Mouse (Mus musculus): ENCODE results near the gene Gm9821. TPM values are rescaled to one million over a fixed set of nuclear protein-coding genes. Genes with fewer than 3 reads are reported as not detected.

Gm9821 gene
- total RNA-seq, 2 experiments from 2014 or later: not detected

GRCm38 (mm10) chr2:91949411-91950274, 4.1 kb downstream of the Gm9821 start:
- no peak for DNase-seq

GRCm38 (mm10) chr2:91950275-91951085, 5.0 kb downstream of the Gm9821 start:
- DNase-seq: peak in 1 of 2 experiments; percentile 54

GRCm38 (mm10) chr2:91953825-91954224, 8.3 kb downstream of the Gm9821 start:
- no peak for DNase-seq

GRCm38 (mm10) chr2:91955121-91955591, 9.7 kb downstream of the Gm9821 start:
- no peak for DNase-seq

GRCm38 (mm10) chr2:91955875-91956274, 10.4 kb downstream of the Gm9821 start:
- DNase-seq: no peak

- DNase-seq: peak; percentile 82 to 88
These were observed 11.6 kb downstream of the Gm9821 start for GRCm38 (mm10) chr2:91957096-91957495.

- no peak for DNase-seq
These were observed 12.5 kb downstream of the Gm9821 start for GRCm38 (mm10) chr2:91958049-91958448.

GRCm38 (mm10) chr2:91958701-91959457, 13.4 kb downstream of the Gm9821 start:
- peak in 1 of 2 experiments; percentile 49 for DNase-seq

GRCm38 (mm10) chr2:91959544-91960410, 14.3 kb downstream of the Gm9821 start:
- DNase-seq: no peak

- no peak for DNase-seq
These were observed 15.0 kb downstream of the Gm9821 start for GRCm38 (mm10) chr2:91960459-91960858.

GRCm38 (mm10) chr2:91961901-91962761, 16.6 kb downstream of the Gm9821 start:
- DNase-seq: no peak

- DNase-seq: no peak
These were observed 17.4 kb downstream of the Gm9821 start for GRCm38 (mm10) chr2:91962864-91963401.

GRCm38 (mm10) chr2:91963443-91963932, 18.0 kb downstream of the Gm9821 start:
- DNase-seq: peak; percentile 94 to 95

GRCm38 (mm10) chr2:91964610-91965204, 19.2 kb downstream of the Gm9821 start:
- no peak for DNase-seq

GRCm38 (mm10) chr2:91965417-91965816, 19.9 kb downstream of the Gm9821 start:
- no peak for DNase-seq

- no peak for DNase-seq
These were observed 20.9 kb downstream of the Gm9821 start for GRCm38 (mm10) chr2:91966367-91966766.

GRCm38 (mm10) chr2:91967962-91968361, 22.5 kb downstream of the Gm9821 start:
- DNase-seq: no peak

GRCm38 (mm10) chr2:91971231-91972097, 26.0 kb downstream of the Gm9821 start:
- DNase-seq: peak in 1 of 2 experiments; percentile 63

All from layer of hippocampus, postnatal 36 days (tissue).